Mouse (Mus musculus): ENCODE measurements around the gene Plcd1. TPM values are rescaled to one million over a fixed set of nuclear protein-coding genes. Genes with fewer than 3 reads are reported as not detected.

Gene Plcd1
- polyA plus RNA-seq, 1 experiment from 2014 or later, result 12.9 TPM

DNA sequence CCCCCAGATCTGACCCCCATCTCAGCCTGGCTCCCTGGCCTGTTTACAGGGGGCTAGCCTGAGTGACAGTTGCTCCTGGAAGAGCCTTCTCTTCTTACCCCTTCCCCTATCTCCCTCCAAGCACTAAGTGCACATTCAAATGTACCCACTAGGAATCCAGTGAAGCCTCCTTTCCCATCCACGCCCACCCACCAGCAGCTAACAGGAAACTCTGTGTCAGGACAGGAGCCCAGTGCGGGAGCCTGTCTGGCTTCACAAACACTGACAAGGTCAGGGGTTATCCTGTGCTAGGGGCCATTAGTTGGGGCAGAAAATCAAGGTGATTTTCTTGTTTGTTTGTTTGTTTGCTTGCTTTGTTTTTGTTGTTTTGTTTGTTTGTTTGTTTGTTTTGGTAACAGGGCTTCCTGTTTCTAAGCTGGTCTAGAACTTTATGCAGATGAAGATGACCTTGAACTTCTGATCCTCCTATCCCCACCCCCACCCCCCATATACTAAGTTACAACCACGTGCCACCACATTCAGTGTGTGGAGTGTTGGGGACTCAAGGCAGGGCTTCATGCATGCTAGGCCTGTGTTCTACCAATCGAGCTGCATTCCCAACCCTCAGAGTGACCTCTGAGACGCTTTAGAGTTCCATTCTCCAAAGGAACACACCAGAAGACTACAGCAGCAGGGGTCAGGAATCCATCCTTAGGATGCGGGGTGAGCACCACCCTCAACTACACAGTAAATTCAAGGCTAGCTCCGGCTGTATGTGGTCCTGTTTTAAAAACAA, 10.5 kb downstream of the Plcd1 start:
- no peak overlapping the region for H3K27ac ChIP-seq (ENCODE audit: low read length)
- peaks cover 11% of the 10 kb centered on the region for H3K4me1 ChIP-seq (replicated peaks; ENCODE audit: control insufficient read depth, insufficient read depth, low read length)
- no peak overlapping the region; the same call in 1 of the 2 replicates for H3K9ac ChIP-seq (replicated peaks; ENCODE audit: low read depth, low read length)
- H3K4me3 ChIP-seq (replicated peaks; ENCODE audit: low read length), result no peak overlapping the region
- H3K4me2 ChIP-seq (ENCODE audit: low read length), result no peak overlapping the region
- H3K36me3 ChIP-seq (ENCODE audit: control insufficient read depth, insufficient read depth), result no peaks in the 10 kb centered on the region
- 67% methylated on average over 7 of the region's 7 CpGs for WGBS
- ATAC-seq, result no peak
- no peaks in the 10 kb centered on the region for H3K27me3 ChIP-seq (replicated peaks; ENCODE audit: control insufficient read depth, insufficient read depth, low read length)
- no peaks in the 10 kb centered on the region for H3K9me3 ChIP-seq (ENCODE audit: control insufficient read depth, low read length)

DNA sequence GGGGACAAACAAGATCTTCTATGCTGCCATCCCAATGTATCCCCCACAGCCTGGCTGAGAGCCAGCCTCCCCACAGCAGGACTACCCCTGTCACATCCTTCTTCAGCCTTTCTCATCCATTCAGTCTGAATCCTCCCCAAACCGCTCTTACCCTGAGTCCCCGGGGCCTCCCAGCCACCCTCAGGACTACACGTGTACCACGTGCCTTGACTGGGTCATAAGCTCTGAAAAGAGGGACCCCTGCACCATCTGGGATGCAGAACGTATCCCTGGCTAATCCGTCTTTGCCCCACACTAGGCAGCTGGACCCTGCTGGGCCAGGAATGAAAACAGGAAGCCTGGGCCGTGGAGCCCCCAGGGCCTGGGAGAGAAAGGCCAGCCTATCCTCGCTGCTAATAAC, 11.3 kb downstream of the Plcd1 start:
- H3K36me3 ChIP-seq (ENCODE audit: control insufficient read depth, insufficient read depth), result no peaks in the 10 kb centered on the region
- H3K9ac ChIP-seq (replicated peaks; ENCODE audit: low read depth, low read length), result peak overlapping the region; percentile 35; the same call in 1 of the 2 replicates
- H3K27ac ChIP-seq (ENCODE audit: low read length), result peak overlapping the region; percentile 19; the same call in 1 of the 2 replicates
- no peak overlapping the region for H3K4me3 ChIP-seq (replicated peaks; ENCODE audit: low read length)
- no peak overlapping the region for H3K4me2 ChIP-seq (ENCODE audit: low read length)
- peak; percentile 74 for ATAC-seq
- peaks cover 10% of the 10 kb centered on the region for H3K4me1 ChIP-seq (replicated peaks; ENCODE audit: control insufficient read depth, insufficient read depth, low read length)
- no peaks in the 10 kb centered on the region for H3K27me3 ChIP-seq (replicated peaks; ENCODE audit: control insufficient read depth, insufficient read depth, low read length)
- no peaks in the 10 kb centered on the region for H3K9me3 ChIP-seq (ENCODE audit: control insufficient read depth, low read length)
- 6% methylated on average over 8 of the region's 8 CpGs for WGBS

DNA sequence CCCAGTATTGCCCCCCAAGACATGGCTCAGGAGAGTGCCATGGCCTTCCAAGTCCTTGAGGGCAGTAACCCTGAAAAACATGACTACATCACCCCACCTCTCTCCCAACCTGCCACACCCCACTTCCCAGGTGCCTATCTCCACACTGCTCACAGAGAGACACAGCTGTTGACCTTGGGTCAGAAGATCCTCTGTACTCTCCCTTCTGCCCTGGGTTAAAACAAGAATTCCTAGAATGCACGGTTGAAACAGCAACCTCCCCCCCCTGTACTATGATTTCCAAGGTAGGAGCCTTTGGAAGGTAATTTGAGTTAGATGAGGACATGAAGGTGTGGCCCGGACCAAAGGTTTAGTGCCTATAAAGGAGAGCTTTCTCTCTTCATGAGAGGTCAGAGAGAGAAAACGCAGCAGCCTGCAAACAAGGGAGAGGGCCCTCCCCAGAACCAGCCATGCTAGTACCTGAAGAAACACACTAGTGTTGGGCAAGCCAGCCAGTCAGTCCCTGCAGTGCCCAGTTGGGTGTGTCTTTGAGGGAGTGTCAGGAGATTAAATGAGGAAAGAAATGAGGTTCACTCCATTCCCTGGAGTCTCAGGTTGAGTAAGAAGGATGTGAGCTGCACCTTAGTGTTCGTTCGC, 13.1 kb downstream of the Plcd1 start:
- H3K4me1 ChIP-seq (replicated peaks; ENCODE audit: control insufficient read depth, insufficient read depth, low read length), result peaks cover 8% of the 10 kb centered on the region
- ATAC-seq, result no peak
- 88% methylated on average over 5 of the region's 5 CpGs for WGBS

DNA sequence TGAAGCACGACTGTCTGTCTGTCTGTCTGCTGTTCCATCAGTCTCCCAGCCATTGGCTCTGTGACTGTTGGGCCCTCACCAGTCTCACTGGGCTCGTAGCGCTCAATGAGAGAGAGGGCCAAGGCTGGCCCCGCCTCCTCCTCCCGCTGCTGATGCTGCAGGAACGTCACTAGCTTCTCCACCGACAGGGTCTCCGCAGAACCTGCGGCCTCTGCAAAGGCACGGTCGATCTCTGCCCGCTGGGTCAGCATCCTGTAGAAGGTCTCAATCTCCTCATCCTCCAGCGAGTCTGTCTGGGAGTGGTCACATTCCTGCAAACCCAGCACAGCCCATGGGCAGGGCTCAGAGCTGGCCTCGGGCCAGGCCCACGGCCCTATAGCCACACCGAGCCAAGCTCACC, 17.6 kb downstream of the Plcd1 start:
- Histone ChIP-seq H3K27me3 (replicated peaks; ENCODE audit: control insufficient read depth, insufficient read depth, low read length) (no peaks in the 10 kb centered on the region), H3K4me3 (replicated peaks; ENCODE audit: low read length) (no peak overlapping the region), H3K4me2 (ENCODE audit: low read length) (no peak overlapping the region), H3K4me1 (replicated peaks; ENCODE audit: control insufficient read depth, insufficient read depth, low read length) (no peaks in the 10 kb centered on the region), H3K36me3 (ENCODE audit: control insufficient read depth, insufficient read depth) (no peaks in the 10 kb centered on the region), H3K9ac (replicated peaks; ENCODE audit: low read depth, low read length) (no peak overlapping the region), H3K27ac (ENCODE audit: low read length) (no peak overlapping the region), H3K9me3 (ENCODE audit: control insufficient read depth, low read length) (no peaks in the 10 kb centered on the region)
- ATAC-seq, result no peak
- 74% methylated on average over 16 of the region's 16 CpGs for WGBS

More for the DNA sequence above, 13.1 kb downstream of the Plcd1 start:
- Histone ChIP-seq H3K4me3 (replicated peaks; ENCODE audit: low read length) (no peak overlapping the region), H3K27ac (ENCODE audit: low read length) (no peak overlapping the region), H3K4me2 (ENCODE audit: low read length) (no peak overlapping the region), H3K36me3 (ENCODE audit: control insufficient read depth, insufficient read depth) (no peaks in the 10 kb centered on the region), H3K9ac (replicated peaks; ENCODE audit: low read depth, low read length) (no peak overlapping the region), H3K9me3 (ENCODE audit: control insufficient read depth, low read length) (no peaks in the 10 kb centered on the region), H3K27me3 (replicated peaks; ENCODE audit: control insufficient read depth, insufficient read depth, low read length) (no peaks in the 10 kb centered on the region)

DNA sequence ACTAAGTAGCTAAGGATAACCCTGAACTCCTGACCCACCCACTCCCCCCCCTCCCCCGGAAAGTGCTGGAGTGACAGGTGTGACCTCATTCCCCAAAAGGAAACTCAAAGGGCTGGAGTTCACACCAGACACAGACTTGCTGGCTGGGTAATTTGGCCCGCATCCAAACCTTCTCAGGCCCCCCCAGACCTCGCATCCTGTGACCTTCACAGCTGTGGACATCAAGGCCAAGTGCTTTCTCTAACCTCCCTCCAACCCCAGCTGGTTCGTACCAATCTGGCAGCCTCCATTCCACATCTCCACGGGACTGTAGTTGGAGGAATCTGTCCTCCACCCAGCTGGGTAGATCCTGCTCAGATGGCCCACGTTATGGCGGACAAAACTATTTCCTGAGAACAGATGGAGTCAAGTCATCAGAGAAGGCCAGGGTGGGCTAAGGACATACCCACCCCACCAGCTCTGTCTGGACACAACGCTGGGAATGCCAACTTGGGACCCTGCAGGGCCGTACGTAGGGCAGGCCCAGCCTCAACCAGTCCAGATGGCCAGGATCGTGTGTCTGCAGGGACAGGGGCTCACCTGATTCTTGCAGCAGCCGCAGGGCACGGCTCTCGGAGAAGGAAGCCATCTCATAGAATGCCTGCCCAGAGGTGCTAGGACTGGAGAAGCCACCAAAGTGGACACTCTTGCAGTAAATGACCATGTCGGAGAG, 20.0 kb downstream of the Plcd1 start:
- Histone ChIP-seq H3K4me2 (ENCODE audit: low read length) (no peak overlapping the region), H3K27me3 (replicated peaks; ENCODE audit: control insufficient read depth, insufficient read depth, low read length) (no peaks in the 10 kb centered on the region), H3K4me3 (replicated peaks; ENCODE audit: low read length) (no peak overlapping the region), H3K9ac (replicated peaks; ENCODE audit: low read depth, low read length) (no peak overlapping the region), H3K36me3 (ENCODE audit: control insufficient read depth, insufficient read depth) (no peaks in the 10 kb centered on the region), H3K4me1 (replicated peaks; ENCODE audit: control insufficient read depth, insufficient read depth, low read length) (no peaks in the 10 kb centered on the region), H3K9me3 (ENCODE audit: control insufficient read depth, low read length) (no peaks in the 10 kb centered on the region), H3K27ac (ENCODE audit: low read length) (no peak overlapping the region)
- 83% methylated on average over 15 of the region's 15 CpGs for whole genome bisulfite sequencing
- no peak for ATAC-seq

DNA sequence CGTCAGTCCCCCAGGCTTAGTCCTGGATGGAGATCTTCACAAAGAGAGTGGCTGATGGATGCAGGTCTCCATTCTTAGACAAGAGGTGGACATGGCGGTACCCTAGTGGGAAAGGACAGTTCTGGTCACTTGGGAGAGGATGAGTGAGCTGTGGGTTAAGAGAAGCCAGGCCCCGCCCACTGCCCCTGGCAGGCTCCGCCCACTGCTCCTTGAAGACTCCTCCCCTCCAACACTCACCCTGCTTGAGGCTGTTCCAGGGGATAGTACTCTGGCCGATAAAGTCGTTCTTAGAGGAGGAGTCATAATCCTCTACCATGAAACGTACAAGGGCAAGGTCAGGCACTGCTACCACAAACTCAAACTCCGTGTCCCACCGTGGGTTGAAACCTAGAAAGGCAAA, 21.5 kb downstream of the Plcd1 start:
- Histone ChIP-seq H3K9ac (replicated peaks; ENCODE audit: low read depth, low read length) (no peak overlapping the region), H3K27me3 (replicated peaks; ENCODE audit: control insufficient read depth, insufficient read depth, low read length) (no peaks in the 10 kb centered on the region), H3K36me3 (ENCODE audit: control insufficient read depth, insufficient read depth) (no peaks in the 10 kb centered on the region), H3K4me2 (ENCODE audit: low read length) (no peak overlapping the region), H3K9me3 (ENCODE audit: control insufficient read depth, low read length) (no peaks in the 10 kb centered on the region), H3K4me3 (replicated peaks; ENCODE audit: low read length) (no peak overlapping the region), H3K4me1 (replicated peaks; ENCODE audit: control insufficient read depth, insufficient read depth, low read length) (no peaks in the 10 kb centered on the region), H3K27ac (ENCODE audit: low read length) (no peak overlapping the region)
- no peak for ATAC-seq
- WGBS, result 84% methylated on average over 9 of the region's 9 CpGs

DNA sequence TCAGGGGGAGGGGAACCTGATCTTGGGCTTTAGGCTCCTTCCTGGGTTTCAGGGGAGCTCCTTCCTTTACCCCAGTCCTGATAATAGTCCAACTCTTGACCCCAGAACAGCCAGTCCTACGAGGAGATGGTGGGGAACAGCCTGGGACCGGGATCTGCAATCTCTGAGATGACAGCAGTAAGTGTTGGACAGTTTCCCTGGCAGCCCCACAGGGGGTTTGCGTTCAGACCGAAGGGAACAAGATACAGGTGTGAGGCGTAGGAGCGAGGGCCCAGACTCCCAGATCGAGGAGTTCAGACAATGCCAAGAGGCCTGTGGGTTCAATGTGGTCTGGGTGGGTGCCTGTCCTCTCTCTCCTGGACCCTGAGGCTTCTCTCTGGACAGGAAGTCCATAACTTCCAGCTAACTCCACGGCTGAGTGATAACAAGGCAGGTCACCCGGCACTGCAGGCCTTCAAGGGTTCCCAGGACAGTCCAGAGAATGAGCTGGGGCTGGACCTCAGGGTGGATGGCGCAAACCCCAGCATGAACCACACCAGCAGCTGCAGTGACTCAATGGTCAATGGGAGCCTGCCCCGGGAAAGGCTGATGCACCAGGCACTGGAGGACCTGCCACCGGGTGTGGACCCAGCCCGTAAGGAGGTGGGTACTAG, 23.0 kb downstream of the Plcd1 start:
- Histone ChIP-seq H3K9ac (replicated peaks; ENCODE audit: low read depth, low read length) (no peak overlapping the region), H3K4me2 (ENCODE audit: low read length) (no peak overlapping the region), H3K27me3 (replicated peaks; ENCODE audit: control insufficient read depth, insufficient read depth, low read length) (no peaks in the 10 kb centered on the region), H3K27ac (ENCODE audit: low read length) (no peak overlapping the region), H3K36me3 (ENCODE audit: control insufficient read depth, insufficient read depth) (no peaks in the 10 kb centered on the region), H3K9me3 (ENCODE audit: control insufficient read depth, low read length) (no peaks in the 10 kb centered on the region), H3K4me3 (replicated peaks; ENCODE audit: low read length) (no peak overlapping the region), H3K4me1 (replicated peaks; ENCODE audit: control insufficient read depth, insufficient read depth, low read length) (no peaks in the 10 kb centered on the region)
- no peak for ATAC-seq
- WGBS, result 86% methylated on average over 13 of the region's 13 CpGs

DNA sequence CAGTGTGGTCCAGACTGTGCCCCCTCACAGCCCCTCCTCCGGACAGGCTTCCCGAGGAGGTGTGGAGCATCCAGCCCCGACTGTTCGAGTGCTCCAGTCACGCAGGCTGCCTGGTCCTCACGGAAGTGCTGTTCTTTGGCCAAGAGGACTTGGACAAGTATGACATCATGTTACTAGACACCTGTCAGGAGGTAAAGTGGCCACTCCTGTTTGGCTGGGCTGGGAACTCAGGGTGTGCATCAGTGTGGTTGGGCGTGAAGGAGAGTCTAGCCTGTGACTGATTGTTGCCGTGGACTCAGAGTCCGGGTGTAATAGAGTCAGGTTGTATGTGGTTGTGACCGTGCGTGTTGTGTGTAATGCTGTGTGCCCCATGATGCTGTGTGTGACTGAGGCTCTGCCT, 25.0 kb downstream of the Plcd1 start:
- Histone ChIP-seq H3K4me2 (ENCODE audit: low read length) (no peak overlapping the region), H3K36me3 (ENCODE audit: control insufficient read depth, insufficient read depth) (no peaks in the 10 kb centered on the region), H3K27me3 (replicated peaks; ENCODE audit: control insufficient read depth, insufficient read depth, low read length) (no peaks in the 10 kb centered on the region), H3K4me1 (replicated peaks; ENCODE audit: control insufficient read depth, insufficient read depth, low read length) (no peaks in the 10 kb centered on the region), H3K27ac (ENCODE audit: low read length) (no peak overlapping the region), H3K9ac (replicated peaks; ENCODE audit: low read depth, low read length) (no peak overlapping the region), H3K9me3 (ENCODE audit: control insufficient read depth, low read length) (no peaks in the 10 kb centered on the region), H3K4me3 (replicated peaks; ENCODE audit: low read length) (no peak overlapping the region)
- ATAC-seq, result no peak
- 88% methylated on average over 11 of the region's 11 CpGs for WGBS

DNA sequence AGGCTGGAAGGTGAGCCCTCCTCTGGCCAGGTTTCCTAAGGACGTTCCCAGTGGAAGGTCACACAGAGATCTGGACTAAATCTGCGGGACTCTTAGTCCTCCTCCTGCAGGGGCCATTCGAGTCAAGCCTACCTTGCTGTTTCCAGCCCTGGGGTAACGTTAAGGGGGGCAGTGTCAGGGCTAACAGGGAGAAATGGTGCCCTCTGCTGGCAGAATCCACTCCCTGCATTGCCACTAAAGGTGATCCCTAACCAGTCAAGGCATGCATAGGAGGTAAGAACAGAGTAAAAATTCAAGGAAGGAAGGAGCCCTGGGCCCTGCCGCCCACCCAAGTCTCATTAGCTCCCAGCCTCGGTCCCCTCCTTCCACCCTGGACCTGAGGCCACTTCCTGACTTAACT, 25.7 kb downstream of the Plcd1 start:
- ATAC-seq, result peak; percentile 64
- H3K9me3 ChIP-seq (ENCODE audit: control insufficient read depth, low read length), result no peaks in the 10 kb centered on the region
- no peak overlapping the region for H3K9ac ChIP-seq (replicated peaks; ENCODE audit: low read depth, low read length)
- under 1% methylated on average over 6 of the region's 6 CpGs for WGBS
- H3K4me2 ChIP-seq (ENCODE audit: low read length), result no peak overlapping the region
- no peaks in the 10 kb centered on the region for H3K36me3 ChIP-seq (ENCODE audit: control insufficient read depth, insufficient read depth)
- H3K4me3 ChIP-seq (replicated peaks; ENCODE audit: low read length), result no peak overlapping the region
- H3K27ac ChIP-seq (ENCODE audit: low read length), result no peak overlapping the region
- no peaks in the 10 kb centered on the region for H3K4me1 ChIP-seq (replicated peaks; ENCODE audit: control insufficient read depth, insufficient read depth, low read length)
- H3K27me3 ChIP-seq (replicated peaks; ENCODE audit: control insufficient read depth, insufficient read depth, low read length), result no peaks in the 10 kb centered on the region
